Mouse (Mus musculus): ENCODE measurements around the gene Gm5936. TPM values are rescaled to one million over a fixed set of nuclear protein-coding genes. Genes with fewer than 3 reads are reported as not detected.
A peak's percentile ranks its signal among the peaks of the same experiment; 100 is the strongest.
"Not testable (repeated sequence)": the region's sequence is repeated elsewhere in the genome, so short reads cannot be mapped to it uniquely, and the experiment has no call there.

The Gm5936 gene
- not detected in 2 replicates for total RNA-seq (2012; rRNA removed)
- polyA plus RNA-seq (2012; ENCODE audit: insufficient read depth in 1 of 2, insufficient read length in 2 of 2, low read depth in 1 of 2, low replicate concordance in 2 of 2, missing spikeins in 1 of 2): not detected

- not testable (repeated sequence) for H3K27me3 ChIP-seq (ENCODE audit: control insufficient read depth in 1 of 2, insufficient read depth in 2 of 2, low read length in 2 of 2); H3K79me2 ChIP-seq (ENCODE audit: control insufficient read depth, insufficient read depth, low read length, poor library complexity); H3K9me3 ChIP-seq (replicated peaks; ENCODE audit: insufficient read depth, low read length); H3K27ac ChIP-seq (ENCODE audit: control insufficient read depth, low read depth, low read length); DNase-seq (ENCODE audit: low read depth, low spot score); H3K4me3 ChIP-seq (ENCODE audit: control insufficient read depth in 1 of 2, insufficient read depth in 1 of 2, low read depth in 2 of 2, low read length in 2 of 2); H3K36me3 ChIP-seq (ENCODE audit: control insufficient read depth in 1 of 2, insufficient read depth in 2 of 2, low read length in 2 of 2); H3K9ac ChIP-seq (ENCODE audit: control insufficient read depth, low read depth, low read length, poor library complexity, severe bottlenecking); H3K4me1 ChIP-seq (ENCODE audit: control insufficient read depth in 1 of 2, insufficient read depth in 2 of 2, low read length in 2 of 2)
Observed at GRCm38 (mm10) chrX:74836842-74837522, at the start of gene Gm5936. Gene Gm5936, plus strand, starts transcription at chrX:74837196.

GRCm38 (mm10) chrX:74856104-74856503 is 19.1 kb downstream of the Gm5936 start:
- not testable (repeated sequence) for H3K4me1 ChIP-seq (ENCODE audit: control insufficient read depth in 1 of 2, insufficient read depth in 2 of 2, low read length in 2 of 2); H3K9me3 ChIP-seq (replicated peaks; ENCODE audit: insufficient read depth, low read length); H3K9ac ChIP-seq (ENCODE audit: control insufficient read depth, low read depth, low read length, poor library complexity, severe bottlenecking); H3K79me2 ChIP-seq (ENCODE audit: control insufficient read depth, insufficient read depth, low read length, poor library complexity); H3K36me3 ChIP-seq (ENCODE audit: control insufficient read depth in 1 of 2, insufficient read depth in 2 of 2, low read length in 2 of 2); H3K27ac ChIP-seq (ENCODE audit: control insufficient read depth, low read depth, low read length); H3K27me3 ChIP-seq (ENCODE audit: control insufficient read depth in 1 of 2, insufficient read depth in 2 of 2, low read length in 2 of 2); H3K4me3 ChIP-seq (ENCODE audit: control insufficient read depth in 1 of 2, insufficient read depth in 1 of 2, low read depth in 2 of 2, low read length in 2 of 2)
- peak; percentile 43 for DNase-seq (ENCODE audit: low read depth, low spot score)
- TF ChIP-seq MXI1 (IDR thresholded peaks at IDR 0.05; ENCODE audit: low read depth, low read length): peak; percentile 31; the same call in 1 of the 2 replicates
- TF ChIP-seq SIN3A (IDR thresholded peaks at IDR 0.05; ENCODE audit: low read length): peak; percentile 76

GRCm38 (mm10) chrX:74880123-74880522 is 43.1 kb downstream of the Gm5936 start:
- not testable (repeated sequence) for H3K27ac ChIP-seq (ENCODE audit: control insufficient read depth, low read depth, low read length); DNase-seq (ENCODE audit: low read depth, low spot score); H3K79me2 ChIP-seq (ENCODE audit: control insufficient read depth, insufficient read depth, low read length, poor library complexity); H3K27me3 ChIP-seq (ENCODE audit: control insufficient read depth in 1 of 2, insufficient read depth in 2 of 2, low read length in 2 of 2); H3K9me3 ChIP-seq (replicated peaks; ENCODE audit: insufficient read depth, low read length); H3K36me3 ChIP-seq (ENCODE audit: control insufficient read depth in 1 of 2, insufficient read depth in 2 of 2, low read length in 2 of 2); H3K4me1 ChIP-seq (ENCODE audit: control insufficient read depth in 1 of 2, insufficient read depth in 2 of 2, low read length in 2 of 2); H3K9ac ChIP-seq (ENCODE audit: control insufficient read depth, low read depth, low read length, poor library complexity, severe bottlenecking); H3K4me3 ChIP-seq (ENCODE audit: control insufficient read depth in 1 of 2, insufficient read depth in 1 of 2, low read depth in 2 of 2, low read length in 2 of 2)
- TF ChIP-seq CTCF (IDR thresholded peaks at IDR 0.05 in 2 of 3, conservative IDR thresholded peaks at IDR 0.05 in 1 of 3; ENCODE audit: control insufficient read depth in 1 of 3, insufficient read depth in 1 of 3, low read depth in 2 of 3, low read length in 3 of 3, poor library complexity in 1 of 3, severe bottlenecking in 1 of 3): peak in 1 of 3 experiments; percentile 9; a peak in 1 of 6 replicates

Other genes with a start within 250 kb of the Gm5936 start
- gene Olfr1325, start 244.5 kb upstream of the Gm5936 start, total RNA-seq (2012; rRNA removed): not detected in 2 replicates
- not detected for gene Olfr1325, start 244.5 kb upstream of the Gm5936 start, polyA plus RNA-seq (2012; ENCODE audit: insufficient read depth in 1 of 2, insufficient read length in 2 of 2, low read depth in 1 of 2, low replicate concordance in 2 of 2, missing spikeins in 1 of 2)
- gene Gm5640, start 191.6 kb upstream of the Gm5936 start, total RNA-seq (2012; rRNA removed): not detected in 2 replicates
- gene Gm5640, start 191.6 kb upstream of the Gm5936 start, polyA plus RNA-seq (2012; ENCODE audit: insufficient read depth in 1 of 2, insufficient read length in 2 of 2, low read depth in 1 of 2, low replicate concordance in 2 of 2, missing spikeins in 1 of 2): not detected
- not detected in 2 replicates for gene Gm6890, start 96.3 kb upstream of the Gm5936 start, total RNA-seq (2012; rRNA removed)
- gene Gm6890, start 96.3 kb upstream of the Gm5936 start, polyA plus RNA-seq (2012; ENCODE audit: insufficient read depth in 1 of 2, insufficient read length in 2 of 2, low read depth in 1 of 2, low replicate concordance in 2 of 2, missing spikeins in 1 of 2): not detected
- gene Gab3, start 248.3 kb downstream of the Gm5936 start, total RNA-seq (2012; rRNA removed): 0.23 and 0.36 TPM in 2 replicates
- under 1 TPM in 1 of 2 experiments, not detected in 1; 0.70 TPM for gene Gab3, start 248.3 kb downstream of the Gm5936 start, polyA plus RNA-seq (2012; ENCODE audit: insufficient read depth in 1 of 2, insufficient read length in 2 of 2, low read depth in 1 of 2, low replicate concordance in 2 of 2, missing spikeins in 1 of 2)